Mouse (Mus musculus): ENCODE results near the gene Cacfd1. TPM values are rescaled to one million over a fixed set of nuclear protein-coding genes. Genes with fewer than 3 reads are reported as not detected.

Gene Cacfd1
- 35.1 and 37.7 TPM in 2 replicates for polyA plus RNA-seq (2015; fragmentation: Nextera tagmentation; extraction: Ambion mirVana)

DNA sequence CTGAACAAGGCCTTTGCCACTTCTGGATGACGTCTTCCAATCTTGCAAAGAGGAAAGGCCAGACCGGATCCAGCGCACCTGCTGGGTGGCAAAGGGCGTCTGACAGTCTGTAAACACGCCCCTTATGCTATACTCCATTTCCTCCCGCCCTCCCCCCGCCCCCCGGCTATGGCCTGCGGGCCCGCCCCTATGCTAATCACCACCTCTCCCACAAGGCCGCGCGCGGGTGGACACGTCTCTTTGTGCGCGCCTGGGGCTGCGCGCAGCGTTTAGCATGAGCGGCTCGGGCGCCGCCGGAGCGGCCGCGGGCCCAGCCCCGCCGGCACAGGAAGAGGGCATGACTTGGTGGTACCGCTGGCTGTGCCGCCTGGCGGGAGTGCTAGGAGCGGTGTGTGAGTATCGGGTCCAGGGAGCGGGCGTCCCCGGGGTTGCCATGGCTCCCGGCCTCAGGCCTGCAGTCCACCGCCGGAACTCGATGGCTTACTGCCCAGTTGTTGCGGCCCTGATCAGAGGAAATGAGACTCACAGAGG, at the start of gene Cacfd1:
Gene Cacfd1, plus strand, starts transcription at position 213 of the 531 bp plus-strand sequence.
- Histone ChIP-seq H3K4me2 (replicated peaks; ENCODE audit: low read depth) (peak within 1 kb of the TSS; percentile 78), H3K27me3 (ENCODE audit: control insufficient read depth, insufficient read depth, low read length) (no peaks in the 10 kb centered on the region), H3K36me3 (ENCODE audit: control insufficient read depth, insufficient read depth, low read length) (0 out of 2 replicates have a peak, but pooled peaks cover 5% of the 10 kb centered on the region), H3K4me1 (replicated peaks; ENCODE audit: control insufficient read depth, insufficient read depth) (0 out of 2 replicates have a peak, but pooled peaks cover 6% of the 10 kb centered on the region), H3K9me3 (ENCODE audit: control insufficient read depth, low read length) (no peaks in the 10 kb centered on the region), H3K9ac (ENCODE audit: low read length) (peak within 1 kb of the TSS; percentile 92), H3K27ac (replicated peaks) (peak within 1 kb of the TSS; percentile 90), H3K4me3 (ENCODE audit: low read depth, low read length) (peak within 1 kb of the TSS; percentile 79)
- ATAC-seq (ENCODE audit: low FRiP score, low TSS enrichment) (peak; percentile 97), DNase-seq (ENCODE audit: low spot score) (peak; percentile 97)
- TF ChIP-seq EP300 (optimal IDR thresholded peaks at IDR 0.05): no peak
- no peak for TF ChIP-seq CTCF (IDR thresholded peaks at IDR 0.05; ENCODE audit: low read depth)
- under 1% methylated on average over 38 of the region's 43 CpGs for WGBS

DNA sequence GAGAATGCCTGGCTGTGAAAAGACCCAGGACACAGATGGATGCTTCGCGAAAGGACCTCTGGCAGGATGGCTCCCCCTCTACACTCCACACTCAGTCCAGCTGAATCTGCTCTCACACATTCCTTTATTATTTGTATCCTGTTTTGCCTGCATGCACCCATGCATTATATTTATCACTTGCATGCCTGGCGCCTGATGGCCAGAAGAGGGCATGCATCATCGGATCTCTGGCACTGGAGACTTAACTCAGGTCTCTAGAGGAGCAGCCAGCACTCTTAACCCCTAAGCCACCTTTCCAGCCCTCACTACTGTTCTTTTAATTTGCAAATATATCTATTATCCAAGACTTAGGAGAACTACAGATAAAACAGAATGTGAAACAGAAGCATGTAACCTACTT, 49.0 kb upstream of the Cacfd1 start:
- Histone ChIP-seq H3K36me3 (ENCODE audit: control insufficient read depth, insufficient read depth, low read length) (peaks cover 22% of the 10 kb centered on the region), H3K9me3 (ENCODE audit: control insufficient read depth, low read length) (no peaks in the 10 kb centered on the region), H3K4me2 (replicated peaks; ENCODE audit: low read depth) (no peak overlapping the region), H3K4me3 (ENCODE audit: low read depth, low read length) (no peak overlapping the region), H3K27ac (replicated peaks) (no peak overlapping the region), H3K4me1 (replicated peaks; ENCODE audit: control insufficient read depth, insufficient read depth) (no peaks in the 10 kb centered on the region), H3K9ac (ENCODE audit: low read length) (no peak overlapping the region), H3K27me3 (ENCODE audit: control insufficient read depth, insufficient read depth, low read length) (no peaks in the 10 kb centered on the region)
- DNase-seq (ENCODE audit: low spot score) (no peak), ATAC-seq (ENCODE audit: low FRiP score, low TSS enrichment) (no peak)
- TF ChIP-seq CTCF (IDR thresholded peaks at IDR 0.05; ENCODE audit: low read depth) (peak; percentile 67), EP300 (optimal IDR thresholded peaks at IDR 0.05) (no peak)
- 67% methylated on average over 4 of the region's 4 CpGs for WGBS

- DNase-seq (ENCODE audit: low spot score) (peak; percentile 93), ATAC-seq (ENCODE audit: low FRiP score, low TSS enrichment) (peak; percentile 93)
- no peaks in the 10 kb centered on the region for H3K9me3 ChIP-seq (ENCODE audit: control insufficient read depth, low read length)
- H3K4me3 ChIP-seq (ENCODE audit: low read depth, low read length): peak within 1 kb of the TSS; percentile 75
- H3K4me2 ChIP-seq (replicated peaks; ENCODE audit: low read depth): peak within 1 kb of the TSS; percentile 74
- H3K27me3 ChIP-seq (ENCODE audit: control insufficient read depth, insufficient read depth, low read length): no peaks in the 10 kb centered on the region
- no peaks in the 10 kb centered on the region for H3K4me1 ChIP-seq (replicated peaks; ENCODE audit: control insufficient read depth, insufficient read depth)
- WGBS: under 1% methylated on average over 50 of the region's 50 CpGs
- peak within 1 kb of the TSS; percentile 99 for H3K27ac ChIP-seq (replicated peaks)
- H3K36me3 ChIP-seq (ENCODE audit: control insufficient read depth, insufficient read depth, low read length): peaks cover 10% of the 10 kb centered on the region; the same call in 1 of the 2 replicates
- peak within 1 kb of the TSS; percentile 79 for H3K9ac ChIP-seq (ENCODE audit: low read length)
- TF ChIP-seq EP300 (optimal IDR thresholded peaks at IDR 0.05) (no peak), CTCF (IDR thresholded peaks at IDR 0.05; ENCODE audit: low read depth) (no peak; the same call in 1 of the 2 replicates)
Measured at GRCm38 (mm10) chr2:26963923-26964723, 45.6 kb upstream of the Cacfd1 start, which contains the start of gene Rexo4. Gene Rexo4 (minus strand): TSS chr2:26964386.

DNA sequence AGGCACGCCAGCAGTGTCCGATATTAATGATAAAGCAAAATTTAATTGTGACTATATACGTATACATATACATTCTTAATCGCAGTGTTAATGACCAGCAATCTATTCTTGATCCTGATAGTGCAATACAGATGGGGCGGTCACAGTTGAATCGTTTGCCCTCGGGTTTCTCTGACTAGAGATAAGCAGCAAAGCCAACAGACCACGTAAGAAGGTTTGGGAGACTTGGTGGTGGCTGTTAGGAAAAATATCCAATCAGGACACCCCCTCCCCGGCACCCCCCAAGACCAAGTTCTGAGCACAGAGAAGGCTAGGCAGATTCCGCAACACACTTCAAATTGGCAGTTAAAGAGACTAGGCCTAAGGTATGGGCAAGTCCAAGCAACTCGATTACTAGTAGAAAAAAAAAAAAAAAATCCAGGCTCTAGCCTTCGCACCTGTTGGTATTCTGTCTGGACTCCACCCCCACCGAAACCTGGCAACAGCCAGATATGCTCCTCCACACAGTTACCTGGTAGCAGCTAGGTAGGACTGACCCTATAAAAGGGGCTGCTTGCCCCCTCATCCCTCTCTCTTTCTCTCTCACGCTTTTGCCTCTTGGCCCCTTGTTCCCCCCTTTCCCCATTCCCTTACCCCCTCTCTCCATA, 44.9 kb upstream of the Cacfd1 start:
- WGBS: 10% methylated on average over 14 of the region's 14 CpGs
- H3K4me2 ChIP-seq (replicated peaks; ENCODE audit: low read depth): peak overlapping the region; percentile 74
- peak; percentile 22 for ATAC-seq (ENCODE audit: low FRiP score, low TSS enrichment)
- H3K27me3 ChIP-seq (ENCODE audit: control insufficient read depth, insufficient read depth, low read length): no peaks in the 10 kb centered on the region
- no peak for TF ChIP-seq EP300 (optimal IDR thresholded peaks at IDR 0.05)
- TF ChIP-seq CTCF (IDR thresholded peaks at IDR 0.05; ENCODE audit: low read depth): no peak; the same call in 1 of the 2 replicates
- H3K36me3 ChIP-seq (ENCODE audit: control insufficient read depth, insufficient read depth, low read length): peaks cover 9% of the 10 kb centered on the region; the same call in 1 of the 2 replicates
- peak overlapping the region; percentile 75 for H3K4me3 ChIP-seq (ENCODE audit: low read depth, low read length)
- peak; percentile 50 for DNase-seq (ENCODE audit: low spot score)
- peak overlapping the region; percentile 99 for H3K27ac ChIP-seq (replicated peaks)
- H3K9me3 ChIP-seq (ENCODE audit: control insufficient read depth, low read length): no peaks in the 10 kb centered on the region
- H3K4me1 ChIP-seq (replicated peaks; ENCODE audit: control insufficient read depth, insufficient read depth): no peaks in the 10 kb centered on the region
- H3K9ac ChIP-seq (ENCODE audit: low read length): peak overlapping the region; percentile 79

DNA sequence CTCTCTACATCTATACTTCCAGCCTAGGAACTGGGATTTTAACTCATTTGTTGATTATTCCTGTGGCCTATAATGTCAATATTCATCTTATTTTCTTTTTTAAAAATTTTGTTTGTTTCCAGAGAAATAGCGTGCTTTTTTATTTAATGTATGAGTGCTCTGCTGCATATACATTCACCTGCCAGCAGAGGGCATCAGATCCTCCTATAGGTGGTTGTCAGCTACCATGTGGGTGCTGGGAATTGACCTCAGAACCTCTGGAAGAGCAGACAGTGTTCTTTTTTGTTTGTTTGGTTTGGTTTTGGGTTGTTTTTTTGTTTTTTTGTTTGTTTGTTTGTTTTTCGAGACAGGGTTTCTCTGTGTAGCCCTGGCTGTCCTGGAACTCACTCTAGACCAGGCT, 42.5 kb upstream of the Cacfd1 start:
- no peak for ATAC-seq (ENCODE audit: low FRiP score, low TSS enrichment)
- 76% methylated on average over 2 of the region's 2 CpGs for WGBS
- no peak for TF ChIP-seq EP300 (optimal IDR thresholded peaks at IDR 0.05)
- peak; percentile 36; the same call in 1 of the 2 replicates for TF ChIP-seq CTCF (IDR thresholded peaks at IDR 0.05; ENCODE audit: low read depth)

More for the DNA sequence above, 42.5 kb upstream of the Cacfd1 start:
- H3K4me1 ChIP-seq (replicated peaks; ENCODE audit: control insufficient read depth, insufficient read depth): no peaks in the 10 kb centered on the region
- DNase-seq (ENCODE audit: low spot score): no peak
- no peak overlapping the region for H3K9ac ChIP-seq (ENCODE audit: low read length)
- no peak overlapping the region for H3K27ac ChIP-seq (replicated peaks)
- H3K9me3 ChIP-seq (ENCODE audit: control insufficient read depth, low read length): no peaks in the 10 kb centered on the region
- no peak overlapping the region for H3K4me3 ChIP-seq (ENCODE audit: low read depth, low read length)
- no peak overlapping the region for H3K4me2 ChIP-seq (replicated peaks; ENCODE audit: low read depth)
- no peaks in the 10 kb centered on the region for H3K36me3 ChIP-seq (ENCODE audit: control insufficient read depth, insufficient read depth, low read length)
- no peaks in the 10 kb centered on the region for H3K27me3 ChIP-seq (ENCODE audit: control insufficient read depth, insufficient read depth, low read length)

All from stomach, postnatal 0 days (tissue).